Mouse (Mus musculus) hematopoietic stem cell, adult 5-6 weeks (primary cell): ENCODE results near the gene Hs6st1. TPM values are rescaled to one million over a fixed set of nuclear protein-coding genes. Genes with fewer than 3 reads are reported as not detected.

Experiments used
- ATAC-seq, 2 experiments: fragments of 125-278 bp in 1 of 2; replicated peaks in 1 of 2; 2 replicates each; pipeline ENCODE4 v1.8.0; 2016 to 2017; ENCODE audit warnings: inconsistent platforms in 2 of 2, mild to moderate bottlenecking in 2 of 2, moderate number of reproducible peaks in 2 of 2, low read depth in 1 of 2, moderate TSS enrichment in 1 of 2; ENCODE audit not compliant: low FRiP score in 2 of 2, poor library complexity in 2 of 2, severe bottlenecking in 2 of 2, insufficient read depth in 1 of 2, low TSS enrichment in 1 of 2
- total RNA-seq: library from RNA; stranded (forward); fragments of 172-1452, 232-1000 nt; gene quantifications from 2 replicates; pipeline ENCODE4 v1.2.3, GENCODE M21; 2017

Hs6st1 gene
- total RNA-seq, 1 experiment from 2014 or later, result 17.6 TPM

- no peak for ATAC-seq
Measured at GRCm38 (mm10) chr1:36133041-36133440, 64.8 kb downstream of the Hs6st1 start.

- peak; percentile 20 to 29; a peak in 3 of 4 replicates for ATAC-seq
Measured at GRCm38 (mm10) chr1:36133647-36134046, 65.4 kb downstream of the Hs6st1 start.

GRCm38 (mm10) chr1:36134584-36134983, 66.4 kb downstream of the Hs6st1 start:
- peak; percentile 18 to 38; a peak in 1 of 4 replicates for ATAC-seq

GRCm38 (mm10) chr1:36140311-36140710, 72.1 kb downstream of the Hs6st1 start:
- no peak for ATAC-seq

- ATAC-seq, result no peak
Measured at GRCm38 (mm10) chr1:36145050-36145449, 76.8 kb downstream of the Hs6st1 start.

GRCm38 (mm10) chr1:36148809-36149208, 80.6 kb downstream of the Hs6st1 start:
- ATAC-seq, result peak; percentile 46 to 55; a peak in 3 of 4 replicates

GRCm38 (mm10) chr1:36149411-36149810, 81.2 kb downstream of the Hs6st1 start:
- peak; percentile 82 to 84 for ATAC-seq

Other genes with a start within 250 kb of the Hs6st1 start
- gene Uggt1, start 176.3 kb downstream of the Hs6st1 start, total RNA-seq, result 76.5 and 89.6 TPM in 2 replicates
- 64.3 and 66.8 TPM in 2 replicates for gene Neurl3, start 206.3 kb downstream of the Hs6st1 start, total RNA-seq
- 33.3 and 38.5 TPM in 2 replicates for gene Arid5a, start 239.3 kb downstream of the Hs6st1 start, total RNA-seq